Comparison of ENCODE assay signal across 17 mouse cellular contexts in the genomic region with DNA sequence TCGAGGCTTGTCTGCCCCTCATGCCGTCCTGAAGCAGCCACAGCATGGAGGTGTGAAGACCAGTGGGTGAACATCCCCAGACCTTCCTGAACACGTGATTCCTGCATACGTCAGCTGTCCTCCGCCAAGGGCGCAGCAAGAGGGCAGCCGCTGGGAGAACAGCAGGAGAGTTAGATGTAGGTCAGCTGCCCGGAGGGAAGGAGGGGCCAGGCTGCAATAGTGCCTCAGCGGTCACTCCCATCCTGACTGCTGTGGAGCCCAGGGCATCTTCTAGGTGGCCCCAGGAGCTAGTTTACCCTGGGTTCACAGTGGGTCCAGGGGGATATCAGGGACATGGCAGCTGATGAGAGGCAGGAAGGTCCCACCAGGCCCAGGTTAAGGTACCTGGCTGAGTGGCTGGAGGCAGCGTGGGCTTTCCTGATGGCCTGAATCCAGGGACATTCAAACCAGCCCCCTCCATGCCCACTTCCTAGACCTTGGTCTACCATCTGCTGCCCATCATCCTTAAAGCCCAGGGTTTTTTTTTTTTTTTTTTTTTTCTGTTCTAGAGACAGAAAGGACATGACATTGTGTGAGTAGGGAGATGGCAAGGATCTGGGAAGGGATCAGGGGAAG. TPM values are rescaled to one million over a fixed set of nuclear protein-coding genes. Genes with fewer than 3 reads are reported as not detected.
DNase-seq lines count a peak whose midpoint lies in the region; ATAC-seq and TF ChIP-seq lines count a peak whose summit lies in the region.
"Had no signal": no experiment of that assay in that cellular context is flagged by ENCODE, and none has a peak within 500 bp of the region (broad histone marks: within the 10 kb centered on the region; RNA-seq: fewer than 3 reads in every experiment).

No protein-coding gene starts in this region.

- H3K27me3 ChIP-seq in cerebellum, adult 2 months (ENCODE audit: control insufficient read depth, insufficient read depth, low read length) = no peaks in the 10 kb centered on the region
- peaks cover 8% of the 10 kb centered on the region for H3K27me3 ChIP-seq in heart, embryonic 13.5 days (replicated peaks)
- no peaks in the 10 kb centered on the region for H3K27me3 ChIP-seq in midbrain, embryonic 10.5 days (ENCODE audit: low read depth, poor library complexity, severe bottlenecking)
- H3K27me3 ChIP-seq in midbrain, postnatal 0 days (ENCODE audit: insufficient read depth, low read length) = no peaks in the 10 kb centered on the region

- no peak overlapping the region for H3K27ac ChIP-seq in cerebellum, adult 2 months (ENCODE audit: insufficient read depth, low read length)
- H3K27ac ChIP-seq in heart, embryonic 13.5 days (replicated peaks) = no peak overlapping the region
- peak overlapping the region; percentile 1; the same call in 1 of the 2 replicates for H3K27ac ChIP-seq in midbrain, embryonic 10.5 days (replicated peaks)
- no peak overlapping the region; the same call in 1 of the 2 replicates for H3K27ac ChIP-seq in midbrain, postnatal 0 days (ENCODE audit: low read depth, low read length)
- H3K27ac ChIP-seq: heart, adult 2 months; kidney, postnatal 0 days; liver, embryonic 14.5 days had no signal

- H3K9ac ChIP-seq in heart, embryonic 13.5 days = 0 out of 2 replicates have a peak overlapping the region, but pooled peaks have one; percentile 24
- H3K9ac ChIP-seq in midbrain, postnatal 0 days (replicated peaks; ENCODE audit: low read length, poor library complexity, severe bottlenecking) = no peak overlapping the region
- H3K9ac ChIP-seq: liver, embryonic 14.5 days had no signal

- TF ChIP-seq CTCF in cerebellum, adult 2 months (IDR thresholded peaks at IDR 0.05; ENCODE audit: borderline replicate concordance, insufficient read depth, low read depth, low read length) = no peak
- TF ChIP-seq CTCF in midbrain, postnatal 0 days (IDR thresholded peaks at IDR 0.05) = no peak

- no peaks in the 10 kb centered on the region for H3K9me3 ChIP-seq in heart, embryonic 13.5 days
- no peaks in the 10 kb centered on the region for H3K9me3 ChIP-seq in midbrain, embryonic 10.5 days (replicated peaks)
- H3K9me3 ChIP-seq in midbrain, postnatal 0 days (ENCODE audit: low read length) = no peaks in the 10 kb centered on the region

- ATAC-seq in heart, embryonic 13.5 days (ENCODE audit: extremely low read depth, insufficient number of reproducible peaks, low FRiP score, low TSS enrichment) = peak; percentile 43; the same call in 1 of the 2 replicates
- no peak for ATAC-seq in midbrain, postnatal 0 days (ENCODE audit: low FRiP score)
- ATAC-seq: intestine, postnatal 0 days had no signal

- peak; percentile 35 to 50 for DNase-seq in cerebellum, adult 2 months
- no peak for DNase-seq in cerebellum, adult 8-10 months
- DNase-seq in heart, postnatal 14 days = no peak
- no peak for DNase-seq in midbrain, embryonic 10.5 days (ENCODE audit: low spot score)
- no peak for DNase-seq in midbrain, postnatal 0 days (ENCODE audit: low spot score)
- DNase-seq in cerebellum, postnatal 25 days = peak; percentile 56
- DNase-seq in gastrocnemius, postnatal 36 days = no peak
- DNase-seq: B cell, adult 2 months; embryo, embryonic 11 days; gastrocnemius, postnatal 10 days; heart, adult 2 months; right cerebral cortex, postnatal 4 days; thymus, postnatal 36 days had no signal

- H3K4me2 ChIP-seq in heart, embryonic 13.5 days = no peak overlapping the region
- H3K4me2 ChIP-seq in midbrain, postnatal 0 days (ENCODE audit: low read depth, low read length, poor library complexity, severe bottlenecking) = no peak overlapping the region

- intact Hi-C loops in heart, postnatal 14 days (cut with DNase I) = no loop called here
- intact Hi-C loops in gastrocnemius, postnatal 36 days (cut with DNase I) = no loop called here

- TF ChIP-seq POLR2A in cerebellum, adult 2 months (IDR thresholded peaks at IDR 0.05; ENCODE audit: borderline replicate concordance, insufficient read depth, low read length) = no peak

- H3K36me3 ChIP-seq in heart, embryonic 13.5 days = no peaks in the 10 kb centered on the region
- peaks cover 80% of the 10 kb centered on the region for H3K36me3 ChIP-seq in midbrain, embryonic 10.5 days
- peaks cover 21% of the 10 kb centered on the region for H3K36me3 ChIP-seq in midbrain, postnatal 0 days (ENCODE audit: insufficient read depth, low read length)

- peaks cover 49% of the 10 kb centered on the region for H3K4me1 ChIP-seq in cerebellum, adult 2 months (ENCODE audit: control insufficient read depth, insufficient read depth, low read length)
- peaks cover 16% of the 10 kb centered on the region for H3K4me1 ChIP-seq in heart, embryonic 13.5 days
- H3K4me1 ChIP-seq in midbrain, embryonic 10.5 days = peaks cover 61% of the 10 kb centered on the region
- no peaks in the 10 kb centered on the region for H3K4me1 ChIP-seq in midbrain, postnatal 0 days (ENCODE audit: insufficient read depth, low read length)

- 23% methylated on average over 10 of the region's 10 CpGs for WGBS in cerebellum, adult 2 months
- 33% methylated on average over 10 of the region's 10 CpGs for WGBS in heart, embryonic 13.5 days
- 51% methylated on average over 10 of the region's 10 CpGs for WGBS in midbrain, embryonic 10.5 days
- 50% methylated on average over 10 of the region's 10 CpGs for WGBS in midbrain, postnatal 0 days

- no peak overlapping the region for H3K4me3 ChIP-seq in cerebellum, adult 2 months (replicated peaks; ENCODE audit: insufficient read depth, low read depth, low read length)
- no peak overlapping the region for H3K4me3 ChIP-seq in heart, embryonic 13.5 days
- no peak overlapping the region for H3K4me3 ChIP-seq in midbrain, embryonic 10.5 days
- H3K4me3 ChIP-seq in midbrain, postnatal 0 days (ENCODE audit: low read depth, low read length) = no peak overlapping the region
- H3K4me3 ChIP-seq: heart, adult 2 months had no signal

RNA-seq across cellular contexts. Expression of gene Lrp8, which starts 9.8 kb away (rescaled TPM):
- polyA plus RNA-seq in cerebellum, adult 2 months (2012; rRNA removed) = 55.4 and 62.4 TPM in 2 replicates
- 0.51 and 1.2 TPM in 2 replicates for polyA plus RNA-seq in heart, embryonic 13.5 days (2015; fragmentation: Nextera tagmentation; extraction: Ambion mirVana)
- total RNA-seq in heart, postnatal 14 days (2021) = under 1 TPM; 0.80 to 0.96 TPM
- 10.4 and 15.0 TPM in 2 replicates for polyA plus RNA-seq in midbrain, embryonic 10.5 days (2016; fragmentation: Nextera tagmentation; extraction: Ambion mirVana)
- total RNA-seq in midbrain, postnatal 0 days (2014; rRNA removed) = 74.1 and 78.5 TPM in 2 replicates
- polyA plus RNA-seq in midbrain, postnatal 0 days (2015; fragmentation: Nextera tagmentation; extraction: Ambion mirVana) = 31.9 and 35.2 TPM in 2 replicates
- under 1 TPM; 0.12 to 0.56 TPM for total RNA-seq in gastrocnemius, postnatal 36 days (2021)

Comparison
In these comparisons a context has a peak if more than half of its experiments do, and no peak if none do; other contexts are left out.
1. DNase-seq: peak in cerebellum, adult 2 months (2 of 2) and cerebellum, postnatal 25 days (2 of 2); none in cerebellum, adult 8-10 months (single experiment), heart, postnatal 14 days (0 of 2), midbrain, embryonic 10.5 days (single experiment), midbrain, postnatal 0 days (single experiment) and gastrocnemius, postnatal 36 days (0 of 2).